Mouse (Mus musculus) heart, postnatal 0 days (tissue): ENCODE data around the gene Gm5269. TPM values are rescaled to one million over a fixed set of nuclear protein-coding genes. Genes with fewer than 3 reads are reported as not detected.
A peak's percentile ranks its signal among the peaks of the same experiment; 100 is the strongest.

Source experiments
- ATAC-seq: fragments of 200-750 bp; cut with Nextera tagmentation; 2 replicates; pipeline ENCODE4 v1.8.0; 2017; ENCODE audit warnings: low read depth, moderate number of reproducible peaks, moderate library complexity; ENCODE audit not compliant: insufficient read depth
- DNase-seq: peaks from one replicate; pipeline ENCODE4 v3.0.0-alpha.2; 2016; ENCODE audit warnings: low spot score
- H3K27ac ChIP-seq: fragments of 300-500 bp; sonication (generic); 2 replicates; pipeline ENCODE4 v1.5.1; 2014; ENCODE audit warnings: low read depth, mild to moderate bottlenecking
- H3K27me3 ChIP-seq: fragments of 300-500 bp; sonication (generic); 2 replicates; pipeline ENCODE4 v1.6.1; 2014; ENCODE audit warnings: low read length, mixed read lengths; ENCODE audit not compliant: control insufficient read depth, insufficient read depth
- H3K36me3 ChIP-seq: fragments of 300-500 bp; sonication (generic); replicated peaks from 2 replicates; pipeline ENCODE4 v1.6.1; 2014; ENCODE audit warnings: low read length, mixed read lengths; ENCODE audit not compliant: control insufficient read depth, insufficient read depth
- H3K4me1 ChIP-seq: fragments of 300-500 bp; sonication (generic); 2 replicates; pipeline ENCODE4 v1.6.1; 2014; ENCODE audit warnings: antibody characterized with exemption; ENCODE audit not compliant: control insufficient read depth, insufficient read depth
- H3K4me2 ChIP-seq: fragments of 300-500 bp; sonication (generic); 2 replicates; pipeline ENCODE4 v1.6.1; 2014; ENCODE audit warnings: low read depth, mild to moderate bottlenecking, low read length, moderate library complexity
- H3K4me3 ChIP-seq: fragments of 300-500 bp; sonication (generic); 2 replicates; pipeline ENCODE4 v1.5.1; 2014; ENCODE audit warnings: low read depth, low read length
- H3K9ac ChIP-seq: fragments of 300-500 bp; sonication (generic); replicated peaks from 2 replicates; pipeline ENCODE4 v1.6.1; 2014; ENCODE audit warnings: low read depth, low read length, mixed read lengths
- H3K9me3 ChIP-seq: fragments of 300-500 bp; sonication (generic); replicated peaks from 2 replicates; pipeline ENCODE4 v1.6.1; 2016; ENCODE audit warnings: low read length; ENCODE audit not compliant: control insufficient read depth
- CTCF ChIP-seq: IDR thresholded peaks from 2 replicates; pipeline ENCODE4 v1.5.1; 2016; ENCODE audit warnings: antibody characterized with exemption, control low read depth, low read depth
- EP300 ChIP-seq: IDR thresholded peaks from 2 replicates; pipeline ENCODE4 v1.6.1; 2016; ENCODE audit warnings: antibody characterized with exemption, low read depth
- WGBS: fragments of 180-500 bp; shearing (Covaris S2); extraction: QIAGEN DNeasy Blood & Tissue Kit; methylation state at CpG from one replicate; pipeline ENCODE4 v1.1.7; 2014; 5-methylcytosine and 5-hydroxymethylcytosine counted together
- polyA plus RNA-seq: library from polyadenylated mRNA; unstranded; fragments of >200 nt; fragmentation: Nextera tagmentation; extraction: Ambion mirVana; gene quantifications from 2 replicates; pipeline ENCODE4 v1.2.1, GENCODE M21; 2015
- total RNA-seq: library from RNA; depleted of rRNA; stranded (reverse); fragments of >200 nt; gene quantifications from 2 replicates; pipeline ENCODE4 v1.2.3, GENCODE M21; 2014; ENCODE audit warnings: low replicate concordance

Gene Gm5269
- total and polyA plus RNA-seq, 2 experiments from 2014 or later: not detected

DNA sequence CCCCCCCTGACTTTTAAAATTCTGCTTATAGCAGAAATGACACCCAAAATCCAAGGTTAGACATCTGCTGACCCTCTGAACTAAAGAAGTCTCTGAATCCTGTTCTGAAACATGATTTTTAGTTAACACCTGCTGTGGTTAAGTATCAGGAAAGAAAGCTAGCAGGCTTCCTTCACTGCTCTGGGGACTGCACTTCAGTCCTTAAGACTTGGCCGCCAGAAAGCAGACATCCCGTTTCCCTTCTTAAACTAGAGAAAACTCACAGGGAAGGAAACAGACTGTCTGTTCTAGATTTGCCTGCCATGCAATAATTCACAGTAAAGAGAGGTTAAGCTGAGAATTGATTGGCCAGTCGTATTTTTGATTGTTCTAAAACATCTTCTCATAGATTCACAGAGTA is 26.1 kb upstream of the Gm5269 start:
- H3K9ac ChIP-seq: no peak overlapping the region
- no peaks in the 10 kb centered on the region; the same call in 1 of the 2 replicates for H3K4me1 ChIP-seq
- TF ChIP-seq EP300 (no peak), CTCF (no peak)
- WGBS: 54% methylated on average over 3 of the region's 3 CpGs
- no peak overlapping the region for H3K4me3 ChIP-seq
- DNase-seq (no peak), ATAC-seq (no peak)
- no peaks in the 10 kb centered on the region for H3K9me3 ChIP-seq
- H3K4me2 ChIP-seq: no peak overlapping the region
- no peaks in the 10 kb centered on the region for H3K27me3 ChIP-seq
- no peaks in the 10 kb centered on the region for H3K36me3 ChIP-seq
- no peak overlapping the region for H3K27ac ChIP-seq

GRCm38 (mm10) chr1:45914236-45914635 is 24.2 kb upstream of the Gm5269 start:
- ATAC-seq (no peak), DNase-seq (no peak)
- TF ChIP-seq EP300: no peak
- no peak for TF ChIP-seq CTCF
- no peak overlapping the region for H3K4me2 ChIP-seq
- 91% methylated on average over 4 of the region's 4 CpGs for WGBS
- no peaks in the 10 kb centered on the region for H3K27me3 ChIP-seq
- H3K36me3 ChIP-seq: 0 out of 2 replicates have a peak, but pooled peaks cover 4% of the 10 kb centered on the region
- no peaks in the 10 kb centered on the region; the same call in 1 of the 2 replicates for H3K4me1 ChIP-seq
- no peak overlapping the region for H3K4me3 ChIP-seq
- no peak overlapping the region for H3K9ac ChIP-seq
- no peak overlapping the region for H3K27ac ChIP-seq
- H3K9me3 ChIP-seq: no peaks in the 10 kb centered on the region

- H3K9me3 ChIP-seq: no peaks in the 10 kb centered on the region
- H3K4me1 ChIP-seq: peaks cover 7% of the 10 kb centered on the region
- peak overlapping the region; percentile 24; the same call in 1 of the 2 replicates for H3K4me2 ChIP-seq
- 12% methylated on average over 5 of the region's 5 CpGs for whole genome bisulfite sequencing
- DNase-seq: peak; percentile 45
- peak overlapping the region; percentile 55 for H3K27ac ChIP-seq
- H3K36me3 ChIP-seq: no peaks in the 10 kb centered on the region
- peak; percentile 87 for ATAC-seq
- no peak overlapping the region for H3K9ac ChIP-seq
- no peaks in the 10 kb centered on the region for H3K27me3 ChIP-seq
- H3K4me3 ChIP-seq: no peak overlapping the region
- TF ChIP-seq EP300 (no peak), CTCF (no peak)
These were observed 15.2 kb upstream of the Gm5269 start for GRCm38 (mm10) chr1:45905107-45905821.

DNA sequence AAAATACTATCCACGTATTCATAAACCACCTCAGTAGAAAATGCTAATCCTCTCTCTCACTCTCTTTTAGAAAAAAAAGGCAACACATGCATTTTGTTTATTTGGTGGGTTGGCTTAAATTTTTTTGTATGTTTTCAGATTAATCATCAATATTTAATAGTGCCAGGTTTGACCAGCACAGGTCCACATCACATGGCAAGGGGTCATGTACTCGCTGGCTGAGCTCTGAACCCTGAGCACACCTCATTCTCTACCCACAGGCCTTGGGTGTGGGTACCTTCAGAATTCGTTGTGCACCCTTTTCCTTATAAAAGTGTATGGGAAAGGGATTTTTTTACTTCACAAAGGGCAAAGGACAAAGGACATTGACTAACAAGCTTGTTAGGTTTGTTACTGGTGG is 14.1 kb upstream of the Gm5269 start:
- Histone ChIP-seq H3K4me3 (no peak overlapping the region), H3K27ac (no peak overlapping the region), H3K9me3 (no peaks in the 10 kb centered on the region), H3K4me1 (peaks cover 7% of the 10 kb centered on the region), H3K4me2 (no peak overlapping the region), H3K36me3 (no peaks in the 10 kb centered on the region), H3K27me3 (no peaks in the 10 kb centered on the region), H3K9ac (no peak overlapping the region)
- DNase-seq: no peak
- 86% methylated on average over 3 of the region's 3 CpGs for WGBS
- TF ChIP-seq CTCF: no peak
- no peak for ATAC-seq

DNA sequence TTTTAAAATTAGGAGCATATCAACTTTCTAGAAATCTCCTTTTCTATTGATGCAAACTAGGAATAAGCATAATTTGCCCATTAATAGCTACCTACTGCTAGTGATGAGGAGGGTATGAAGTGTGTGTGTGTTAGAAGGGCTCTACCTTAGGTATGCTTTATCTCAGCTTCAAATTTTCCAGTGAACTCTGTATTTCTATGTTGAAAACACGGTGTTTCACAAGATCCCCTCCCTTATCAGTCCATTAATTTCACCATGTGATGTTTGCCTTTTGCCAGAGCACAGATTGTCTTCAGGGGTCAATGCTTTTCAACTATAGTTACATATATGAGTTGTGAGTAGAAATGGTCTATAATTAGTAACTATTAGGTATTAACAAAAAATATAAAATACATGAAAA is 8.0 kb upstream of the Gm5269 start:
- no peak for ATAC-seq
- Histone ChIP-seq H3K9ac (no peak overlapping the region), H3K4me3 (no peak overlapping the region), H3K9me3 (no peaks in the 10 kb centered on the region), H3K27me3 (no peaks in the 10 kb centered on the region), H3K36me3 (no peaks in the 10 kb centered on the region), H3K4me1 (no peaks in the 10 kb centered on the region), H3K4me2 (no peak overlapping the region), H3K27ac (no peak overlapping the region)
- WGBS: 37% methylated on average over 1 of the region's 1 CpGs
- no peak for TF ChIP-seq EP300
- no peak for TF ChIP-seq CTCF
- DNase-seq: no peak
